Mouse (Mus musculus) spleen, adult 2 months (tissue): ENCODE measurements around the gene Gng8.

ENCODE experiments used
- CTCF ChIP-seq: fragments of 200-500 bp; IDR thresholded peaks from 2 replicates; pipeline ENCODE4 v1.5.1; 2011; ENCODE audit warnings: mild to moderate bottlenecking, inconsistent platforms; ENCODE audit not compliant: insufficient read depth, insufficient read length, insufficient replicate concordance; ENCODE audit errors: extremely low read depth
- POLR2A ChIP-seq: fragments of 200-500 bp; IDR thresholded peaks from 2 replicates; pipeline ENCODE4 v1.6.1; 2011; ENCODE audit warnings: low read depth, low read length, inconsistent platforms

DNA sequence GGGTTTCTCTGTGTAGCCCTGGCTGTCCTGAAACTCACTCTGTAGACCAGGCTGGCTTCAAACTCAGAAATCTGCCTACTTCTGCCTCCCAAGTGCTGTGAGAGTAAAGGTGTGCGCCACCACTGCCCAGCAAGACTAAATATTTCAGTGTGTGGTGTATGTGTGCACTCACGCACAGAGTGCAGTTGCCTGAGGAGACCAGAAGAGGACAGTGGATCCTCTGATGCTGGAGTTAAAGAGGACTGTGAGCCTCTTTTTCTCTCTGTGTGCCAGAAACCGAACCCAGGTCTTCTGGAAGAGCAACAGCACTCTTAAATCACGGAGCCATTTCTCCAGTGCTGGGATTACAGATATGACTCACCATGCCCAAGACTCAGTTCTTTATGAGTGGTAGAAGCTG lies 18.2 kb upstream of the Gng8 start:
- TF ChIP-seq POLR2A (no peak), CTCF (no peak)
